Mouse (Mus musculus) liver, postnatal 0 days (tissue): ENCODE data around the gene Xaf1. TPM values are rescaled to one million over a fixed set of nuclear protein-coding genes. Genes with fewer than 3 reads are reported as not detected.
A peak's percentile ranks its signal among the peaks of the same experiment; 100 is the strongest.

Experiments
- ATAC-seq: fragments of 200-750 bp; cut with Nextera tagmentation; 2 replicates; pipeline ENCODE4 v1.8.0; 2017; ENCODE audit warnings: mild to moderate bottlenecking, moderate library complexity
- DNase-seq: peaks from one replicate; pipeline ENCODE4 v3.0.0-alpha.2; 2016
- H3K27ac ChIP-seq: fragments of 300-500 bp; sonication (generic); 2 replicates; pipeline ENCODE4 v1.5.1; 2014; ENCODE audit warnings: antibody characterized with exemption, moderate library complexity, mild to moderate bottlenecking, low read depth
- H3K27me3 ChIP-seq: fragments of 300-500 bp; sonication (generic); 2 replicates; pipeline ENCODE4 v1.6.1; 2014; ENCODE audit warnings: low read length, control low read depth, mixed read lengths; ENCODE audit not compliant: insufficient read depth
- H3K36me3 ChIP-seq: fragments of 300-500 bp; sonication (generic); replicated peaks from 2 replicates; pipeline ENCODE4 v1.6.1; 2014; ENCODE audit warnings: mild to moderate bottlenecking, control low read depth, low read length, moderate library complexity, mixed read lengths; ENCODE audit not compliant: insufficient read depth
- H3K4me1 ChIP-seq: fragments of 300-500 bp; sonication (generic); 2 replicates; pipeline ENCODE4 v1.6.1; 2014; ENCODE audit warnings: antibody characterized with exemption, mild to moderate bottlenecking, control low read depth; ENCODE audit not compliant: insufficient read depth
- H3K4me2 ChIP-seq: fragments of 300-500 bp; sonication (generic); 2 replicates; pipeline ENCODE4 v1.6.1; 2014; ENCODE audit warnings: low read depth, mild to moderate bottlenecking, low read length, moderate library complexity, mixed read lengths
- H3K4me3 ChIP-seq: fragments of 300-500 bp; sonication (generic); 2 replicates; pipeline ENCODE4 v1.5.1; 2014; ENCODE audit warnings: low read depth, low read length
- H3K9ac ChIP-seq: fragments of 300-500 bp; sonication (generic); replicated peaks from 2 replicates; pipeline ENCODE4 v1.6.1; 2014; ENCODE audit warnings: mild to moderate bottlenecking, moderate library complexity
- H3K9me3 ChIP-seq: fragments of 300-500 bp; sonication (generic); 2 replicates; pipeline ENCODE4 v1.6.1; 2016; ENCODE audit warnings: mild to moderate bottlenecking, control low read depth, low read length, mixed read lengths
- CTCF ChIP-seq: sonication (generic); IDR thresholded peaks from 2 replicates; pipeline ENCODE4 v1.5.1; 2016; ENCODE audit warnings: antibody characterized with exemption, low read depth
- EP300 ChIP-seq: IDR thresholded peaks from 2 replicates; pipeline ENCODE4 v1.6.1; 2016; ENCODE audit warnings: antibody characterized with exemption, low read depth, mild to moderate bottlenecking
- WGBS: fragments of 180-500 bp; shearing (Covaris S2); extraction: QIAGEN DNeasy Blood & Tissue Kit; methylation state at CpG from one replicate; pipeline ENCODE4 v1.1.7; 2014; ENCODE audit not compliant: insufficient replicate concordance; 5-methylcytosine and 5-hydroxymethylcytosine counted together
- polyA plus RNA-seq: library from polyadenylated mRNA; unstranded; fragments of >200 nt; fragmentation: Nextera tagmentation; extraction: Ambion mirVana; gene quantifications from 2 replicates; pipeline ENCODE4 v1.2.1, GENCODE M21; 2015

Xaf1 gene
- polyA plus RNA-seq, 1 experiment from 2014 or later, result 11.7 TPM

DNA sequence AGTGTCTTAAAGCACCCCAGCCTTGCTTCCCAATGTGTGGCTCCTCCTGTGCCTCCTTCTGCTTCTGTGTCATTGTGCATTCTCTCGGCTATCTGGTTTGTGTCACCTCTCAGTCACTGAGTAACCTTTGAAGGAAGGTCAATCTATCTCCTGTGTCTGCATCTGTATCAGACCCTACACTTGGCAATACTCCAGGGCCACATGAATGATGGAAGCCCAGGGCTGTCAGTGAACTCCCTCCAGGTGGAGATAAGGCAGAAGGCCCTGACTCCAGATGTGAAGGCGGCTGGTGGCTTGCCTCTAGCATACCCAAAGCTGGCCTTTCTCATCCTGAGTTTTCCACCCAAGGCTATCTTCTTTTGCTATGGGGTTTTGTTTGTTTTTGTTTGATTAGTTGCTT, 7.6 kb downstream of the Xaf1 start:
- DNase-seq (no peak), ATAC-seq (peak; percentile 35; the same call in 1 of the 2 replicates)
- no peak for TF ChIP-seq EP300
- TF ChIP-seq CTCF, result no peak
- H3K4me1 ChIP-seq, result no peaks in the 10 kb centered on the region; the same call in 1 of the 2 replicates
- H3K36me3 ChIP-seq, result peaks cover 15% of the 10 kb centered on the region
- H3K27ac ChIP-seq, result no peak overlapping the region
- no peak overlapping the region for H3K4me3 ChIP-seq
- H3K4me2 ChIP-seq, result no peak overlapping the region
- no peaks in the 10 kb centered on the region for H3K9me3 ChIP-seq
- no peak overlapping the region for H3K9ac ChIP-seq
- H3K27me3 ChIP-seq, result peaks cover 7% of the 10 kb centered on the region
- WGBS, result 35% methylated on average over 2 of the region's 2 CpGs

GRCm38 (mm10) chr11:72310491-72310890, 9.1 kb downstream of the Xaf1 start:
- Histone ChIP-seq H3K27me3 (peaks cover 21% of the 10 kb centered on the region), H3K4me1 (no peaks in the 10 kb centered on the region; the same call in 1 of the 2 replicates), H3K27ac (no peak overlapping the region), H3K9me3 (no peaks in the 10 kb centered on the region), H3K4me3 (no peak overlapping the region), H3K36me3 (peaks cover 14% of the 10 kb centered on the region), H3K9ac (no peak overlapping the region), H3K4me2 (no peak overlapping the region)
- TF ChIP-seq EP300 (no peak), CTCF (no peak)
- 61% methylated on average over 4 of the region's 4 CpGs for WGBS
- DNase-seq (no peak), ATAC-seq (no peak)

- Histone ChIP-seq H3K36me3 (peaks cover 14% of the 10 kb centered on the region), H3K27ac (no peak overlapping the region), H3K9ac (no peak overlapping the region), H3K27me3 (peaks cover 23% of the 10 kb centered on the region), H3K9me3 (no peaks in the 10 kb centered on the region), H3K4me3 (no peak overlapping the region), H3K4me2 (no peak overlapping the region), H3K4me1 (no peaks in the 10 kb centered on the region; the same call in 1 of the 2 replicates)
- no peak for TF ChIP-seq CTCF
- TF ChIP-seq EP300, result no peak
- no peak for ATAC-seq
- DNase-seq, result no peak
- WGBS, result 77% methylated on average over 10 of the region's 10 CpGs
These were observed 10.0 kb downstream of the Xaf1 start for GRCm38 (mm10) chr11:72311355-72312001.

- no peak for ATAC-seq
- Histone ChIP-seq H3K9ac (no peak within 1 kb of the TSS), H3K4me1 (no peaks in the 10 kb centered on the region), H3K27ac (no peak within 1 kb of the TSS), H3K27me3 (peaks cover 23% of the 10 kb centered on the region), H3K4me2 (no peak within 1 kb of the TSS), H3K4me3 (no peak within 1 kb of the TSS), H3K36me3 (peaks cover 2% of the 10 kb centered on the region), H3K9me3 (no peaks in the 10 kb centered on the region)
- 20% methylated on average over 30 of the region's 42 CpGs for WGBS
- TF ChIP-seq EP300 (no peak), CTCF (no peak)
- DNase-seq, result no peak
These were observed 12.9 kb downstream of the Xaf1 start, which contains the start of gene Fbxo39 for GRCm38 (mm10) chr11:72314151-72314895. Gene Fbxo39 (plus strand): TSS chr11:72314444.

DNA sequence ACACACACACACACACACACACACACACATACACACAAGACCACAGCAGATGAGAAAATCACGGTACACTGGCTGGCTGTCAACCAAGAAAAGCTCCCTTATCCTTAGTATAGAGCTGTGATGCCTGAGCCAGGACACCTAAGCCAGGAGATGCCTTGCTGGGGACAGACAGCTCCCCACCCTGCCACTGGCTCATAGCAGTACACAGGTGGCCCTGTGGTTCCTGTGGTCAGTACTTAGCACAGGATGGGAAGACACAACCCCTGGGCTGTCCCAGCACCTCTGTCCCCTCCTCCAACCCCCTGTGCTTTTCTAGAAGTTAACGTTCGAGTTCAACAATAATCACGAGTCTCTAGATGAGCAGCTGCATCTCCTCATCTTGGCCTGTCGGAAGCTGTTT, 16.6 kb downstream of the Xaf1 start:
- Histone ChIP-seq H3K27ac (no peak overlapping the region), H3K4me2 (no peak overlapping the region), H3K9ac (no peak overlapping the region), H3K4me3 (no peak overlapping the region), H3K9me3 (no peaks in the 10 kb centered on the region), H3K36me3 (no peaks in the 10 kb centered on the region), H3K27me3 (peaks cover 23% of the 10 kb centered on the region), H3K4me1 (no peaks in the 10 kb centered on the region)
- 65% methylated on average over 5 of the region's 5 CpGs for whole genome bisulfite sequencing
- no peak for DNase-seq
- TF ChIP-seq EP300 (no peak), CTCF (no peak)
- ATAC-seq, result no peak

DNA sequence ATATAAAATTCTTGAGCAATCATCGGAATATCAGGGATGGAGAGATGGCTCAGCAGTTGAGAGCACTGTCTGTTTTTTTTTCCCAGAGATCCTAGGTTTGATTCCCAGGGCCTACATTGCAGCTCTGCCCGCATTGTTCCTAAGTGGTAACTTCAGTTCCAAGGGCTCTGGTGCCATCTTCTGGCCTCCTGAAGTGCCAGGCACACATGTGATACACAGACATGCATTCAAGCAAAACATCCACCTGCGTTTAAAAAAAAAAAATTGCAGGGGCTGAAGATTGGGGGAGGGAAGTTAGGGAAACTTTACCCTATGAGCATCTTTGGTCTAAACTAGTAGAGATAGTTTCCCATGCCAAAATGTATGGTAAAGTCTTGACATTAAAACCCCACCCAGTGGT, 23.0 kb downstream of the Xaf1 start:
- Histone ChIP-seq H3K27ac (no peak overlapping the region), H3K9me3 (no peaks in the 10 kb centered on the region), H3K4me3 (no peak overlapping the region), H3K4me1 (no peaks in the 10 kb centered on the region), H3K4me2 (no peak overlapping the region), H3K9ac (no peak overlapping the region), H3K27me3 (no peaks in the 10 kb centered on the region), H3K36me3 (no peaks in the 10 kb centered on the region)
- TF ChIP-seq CTCF (peak; percentile 52), EP300 (no peak)
- 63% methylated on average over 3 of the region's 3 CpGs for WGBS
- DNase-seq, result no peak
- ATAC-seq, result no peak
